Mouse (Mus musculus) forebrain, embryonic 12.5 days (tissue): ENCODE data around the gene Arl15. TPM values are rescaled to one million over a fixed set of nuclear protein-coding genes. Genes with fewer than 3 reads are reported as not detected.

Source experiments
- ATAC-seq: fragments of 200-750 bp; cut with Nextera tagmentation; 2 replicates; pipeline ENCODE4 v1.8.0; 2017; ENCODE audit warnings: moderate TSS enrichment; ENCODE audit not compliant: low FRiP score
- H3K27ac ChIP-seq: fragments of 300-500 bp; sonication (generic); 2 replicates; pipeline ENCODE4 v1.5.1; 2016; ENCODE audit warnings: mild to moderate bottlenecking
- H3K27me3 ChIP-seq: fragments of 300-500 bp; sonication (generic); 2 replicates; pipeline ENCODE4 v1.6.1; 2016; ENCODE audit warnings: mild to moderate bottlenecking
- H3K36me3 ChIP-seq: fragments of 300-500 bp; sonication (generic); replicated peaks from 2 replicates; pipeline ENCODE4 v1.6.1; 2016; ENCODE audit warnings: mild to moderate bottlenecking
- H3K4me1 ChIP-seq: fragments of 300-500 bp; sonication (generic); 2 replicates; pipeline ENCODE4 v1.6.1; 2016
- H3K4me2 ChIP-seq: fragments of 300-500 bp; sonication (generic); 2 replicates; pipeline ENCODE4 v1.6.1; 2016; ENCODE audit warnings: mild to moderate bottlenecking, moderate library complexity
- H3K4me3 ChIP-seq: fragments of 300-500 bp; sonication (generic); replicated peaks from 2 replicates; pipeline ENCODE4 v1.5.1; 2016; ENCODE audit warnings: mild to moderate bottlenecking
- H3K9ac ChIP-seq: fragments of 300-500 bp; sonication (generic); 2 replicates; pipeline ENCODE4 v1.6.1; 2016; ENCODE audit warnings: mild to moderate bottlenecking
- H3K9me3 ChIP-seq: fragments of 300-500 bp; sonication (generic); 2 replicates; pipeline ENCODE4 v1.6.1; 2016
- WGBS: fragments of 180-500 bp; shearing (Covaris S2); methylation state at CpG from one replicate; pipeline ENCODE4 v1.1.7; 2016; 5-methylcytosine and 5-hydroxymethylcytosine counted together
- polyA plus RNA-seq: library from polyadenylated mRNA; unstranded; fragments of >200 nt; fragmentation: Nextera tagmentation; extraction: Ambion mirVana; gene quantifications from 2 replicates; pipeline ENCODE4 v1.2.1, GENCODE M21; 2016

Gene Arl15
- polyA plus RNA-seq, 1 experiment from 2014 or later: 16.9 TPM

DNA sequence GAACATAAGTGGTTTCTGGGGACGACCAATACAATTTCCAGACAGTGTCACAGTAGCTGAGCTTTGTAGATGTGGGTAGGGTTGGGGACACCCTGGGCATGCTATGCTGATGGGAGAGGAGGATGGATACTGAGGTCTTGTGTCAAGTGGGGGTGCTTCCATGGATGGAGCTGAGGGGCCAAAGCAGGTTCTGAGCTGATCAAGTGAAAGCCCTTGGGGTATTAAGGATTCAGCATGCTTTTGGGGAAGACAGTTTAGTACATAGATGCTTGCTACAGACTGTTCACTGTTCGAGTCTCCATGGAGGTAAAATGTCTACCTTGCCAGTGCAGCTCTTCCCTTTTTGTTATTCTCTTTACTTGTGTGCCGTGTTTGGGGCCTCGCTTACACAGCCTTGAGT lies 59.8 kb downstream of the Arl15 start:
- H3K4me2 ChIP-seq: no peak overlapping the region
- H3K36me3 ChIP-seq: 0 out of 2 replicates have a peak, but pooled peaks cover 9% of the 10 kb centered on the region
- H3K4me1 ChIP-seq: peaks cover 6% of the 10 kb centered on the region
- ATAC-seq: no peak
- no peak overlapping the region for H3K27ac ChIP-seq
- WGBS: 92% methylated on average over 4 of the region's 4 CpGs
- no peaks in the 10 kb centered on the region for H3K27me3 ChIP-seq
- H3K4me3 ChIP-seq: no peak overlapping the region
- peaks cover 4% of the 10 kb centered on the region; the same call in 1 of the 2 replicates for H3K9me3 ChIP-seq
- no peak overlapping the region for H3K9ac ChIP-seq

DNA sequence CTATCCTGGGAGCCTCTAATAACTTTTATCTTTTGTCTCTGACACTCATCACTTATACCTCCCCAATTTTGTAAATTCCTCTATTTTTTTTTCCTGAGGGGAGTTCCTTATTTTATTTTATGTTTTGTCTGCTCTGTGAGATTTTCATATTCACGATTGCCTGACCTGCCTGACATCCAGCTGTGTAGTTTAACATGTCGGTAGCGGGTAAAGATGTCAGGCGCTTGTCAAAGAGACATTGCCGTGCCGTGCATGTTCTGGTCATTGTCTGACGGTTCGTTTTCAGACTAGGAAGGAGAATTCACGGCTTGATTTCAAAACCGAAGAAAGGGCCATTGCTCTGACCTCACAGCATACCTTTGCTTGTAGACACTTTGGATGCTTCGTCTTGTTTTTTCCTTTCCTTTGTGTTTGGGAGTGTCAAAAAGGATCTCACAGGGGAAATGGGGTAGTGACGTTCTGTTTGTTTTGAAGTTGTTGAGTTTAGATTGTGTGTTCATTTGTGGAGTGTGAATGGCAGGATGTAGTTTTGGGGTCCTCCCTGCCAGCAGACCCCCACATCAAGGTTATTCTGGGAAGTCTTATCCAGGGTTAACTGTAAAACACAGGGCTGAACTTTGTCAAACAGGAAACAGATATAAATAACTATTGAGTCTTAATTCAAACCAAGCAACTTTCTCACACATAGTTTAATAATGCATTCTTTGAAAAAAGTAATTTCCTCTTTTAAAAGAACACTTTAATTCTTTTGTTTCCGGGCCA lies 60.4 kb downstream of the Arl15 start:
- Histone ChIP-seq H3K4me1 (peaks cover 9% of the 10 kb centered on the region), H3K27ac (no peak overlapping the region), H3K4me3 (no peak overlapping the region), H3K27me3 (no peaks in the 10 kb centered on the region), H3K4me2 (no peak overlapping the region), H3K9ac (no peak overlapping the region), H3K36me3 (0 out of 2 replicates have a peak, but pooled peaks cover 3% of the 10 kb centered on the region), H3K9me3 (peaks cover under 1% of the 10 kb centered on the region; the same call in 1 of the 2 replicates)
- WGBS: 85% methylated on average over 13 of the region's 13 CpGs
- no peak for ATAC-seq

DNA sequence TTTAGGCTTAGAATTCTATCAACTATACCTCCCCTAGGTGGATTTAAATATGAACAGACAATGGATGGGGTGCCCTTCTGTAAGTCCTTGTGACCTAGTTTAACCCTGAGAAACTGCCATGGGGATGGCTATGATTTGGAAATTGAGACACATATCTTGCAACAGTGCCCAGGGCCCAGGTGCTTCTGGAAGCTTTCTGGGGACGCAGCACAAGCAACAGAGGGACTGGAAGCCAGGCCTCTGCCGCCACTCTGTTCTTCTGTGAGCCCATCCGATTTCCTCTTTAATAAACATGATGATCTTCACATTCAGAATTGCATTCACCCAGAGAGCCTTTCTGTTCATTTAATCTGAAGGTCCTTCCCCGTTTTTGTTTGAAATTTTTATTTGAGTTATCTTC lies 62.6 kb downstream of the Arl15 start:
- no peak for ATAC-seq
- 82% methylated on average over 4 of the region's 4 CpGs for WGBS
- Histone ChIP-seq H3K9ac (no peak overlapping the region), H3K4me3 (no peak overlapping the region), H3K27me3 (no peaks in the 10 kb centered on the region), H3K36me3 (no peaks in the 10 kb centered on the region), H3K4me2 (no peak overlapping the region), H3K9me3 (no peaks in the 10 kb centered on the region), H3K4me1 (peaks cover 15% of the 10 kb centered on the region), H3K27ac (no peak overlapping the region)

DNA sequence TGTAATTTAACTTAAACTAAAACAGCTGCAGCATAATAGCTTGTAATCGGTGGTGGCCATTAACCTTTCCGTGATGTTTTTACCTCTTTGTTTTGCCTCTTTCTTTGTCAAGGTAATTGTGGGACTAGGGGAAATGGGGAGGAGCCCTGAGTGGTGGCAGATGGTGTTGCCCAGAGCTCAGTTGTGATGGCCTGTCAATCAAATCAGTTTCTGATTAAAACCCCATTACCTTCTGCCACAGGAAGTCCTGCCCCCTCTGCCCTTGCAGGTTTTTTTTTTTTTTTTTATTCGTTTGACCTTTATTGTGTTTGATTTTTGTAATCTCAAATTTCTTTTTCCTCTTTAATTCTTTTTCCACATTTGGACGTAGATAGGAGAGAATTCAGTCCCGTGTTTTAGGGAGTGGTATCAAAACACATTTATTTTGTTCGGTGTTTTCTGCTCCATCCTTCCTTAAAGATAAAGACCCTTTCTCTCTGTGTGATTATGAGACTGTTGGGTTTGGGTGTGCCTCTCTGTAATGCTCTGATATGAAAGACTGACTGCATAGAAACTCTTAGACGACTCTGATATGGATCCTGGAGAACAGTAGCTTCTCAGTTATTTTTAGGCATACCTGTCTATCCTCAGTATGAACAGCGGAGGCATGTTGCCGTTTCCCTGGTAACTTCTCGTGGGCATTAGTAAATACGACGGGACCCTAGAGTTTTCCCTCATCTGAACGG lies 64.5 kb downstream of the Arl15 start:
- no peak overlapping the region for H3K9ac ChIP-seq
- H3K27ac ChIP-seq: no peak overlapping the region
- ATAC-seq: peak; percentile 81
- no peaks in the 10 kb centered on the region for H3K9me3 ChIP-seq
- peaks cover 17% of the 10 kb centered on the region for H3K4me1 ChIP-seq
- 68% methylated on average over 13 of the region's 13 CpGs for WGBS
- H3K4me3 ChIP-seq: no peak overlapping the region
- H3K4me2 ChIP-seq: no peak overlapping the region
- no peaks in the 10 kb centered on the region for H3K36me3 ChIP-seq
- no peaks in the 10 kb centered on the region for H3K27me3 ChIP-seq

DNA sequence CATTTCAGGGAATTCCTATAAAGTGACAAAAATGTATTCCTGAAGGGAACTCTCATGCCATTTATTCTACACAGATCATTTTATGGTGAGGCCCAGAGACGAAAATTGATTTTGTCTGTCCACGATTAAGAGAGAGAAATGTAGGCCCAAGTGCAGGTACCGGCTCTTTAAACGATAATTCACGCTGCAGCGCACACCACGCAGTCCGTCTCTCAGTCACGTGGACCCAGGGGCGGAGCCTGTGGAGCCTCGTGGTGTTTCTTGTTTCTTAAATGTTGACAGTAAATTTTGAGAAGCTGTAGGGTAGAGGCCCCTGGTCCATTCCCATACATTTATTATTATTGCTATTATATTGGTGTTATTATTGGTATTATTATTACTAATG lies 65.1 kb downstream of the Arl15 start:
- H3K4me1 ChIP-seq: peaks cover 19% of the 10 kb centered on the region
- no peak for ATAC-seq
- H3K27me3 ChIP-seq: no peaks in the 10 kb centered on the region
- H3K9me3 ChIP-seq: no peaks in the 10 kb centered on the region
- no peak overlapping the region for H3K9ac ChIP-seq
- H3K27ac ChIP-seq: no peak overlapping the region
- 75% methylated on average over 11 of the region's 11 CpGs for WGBS
- H3K4me2 ChIP-seq: no peak overlapping the region
- H3K4me3 ChIP-seq: no peak overlapping the region
- H3K36me3 ChIP-seq: no peaks in the 10 kb centered on the region

DNA sequence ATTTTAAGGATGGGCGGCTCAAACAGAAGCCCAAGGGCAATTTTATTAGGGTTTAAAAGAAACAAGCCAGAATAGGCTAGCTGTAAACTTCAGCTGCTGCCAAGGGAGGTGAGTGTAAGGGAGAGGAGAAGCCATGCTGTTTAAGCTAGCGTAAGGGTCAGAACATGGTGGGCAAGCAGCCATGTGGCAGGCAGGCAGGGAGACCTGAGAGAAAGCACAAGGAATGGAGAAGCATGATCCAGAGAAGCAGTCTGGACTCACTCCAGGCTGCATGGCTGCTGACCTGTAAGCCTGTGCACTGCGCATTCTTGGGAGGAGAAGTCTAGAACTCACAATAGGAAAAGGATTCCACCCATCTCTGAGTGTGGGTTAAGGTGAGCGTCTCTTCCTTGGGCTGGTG lies 66.5 kb downstream of the Arl15 start:
- ATAC-seq: no peak
- WGBS: 81% methylated on average over 4 of the region's 4 CpGs
- no peak overlapping the region for H3K27ac ChIP-seq

DNA sequence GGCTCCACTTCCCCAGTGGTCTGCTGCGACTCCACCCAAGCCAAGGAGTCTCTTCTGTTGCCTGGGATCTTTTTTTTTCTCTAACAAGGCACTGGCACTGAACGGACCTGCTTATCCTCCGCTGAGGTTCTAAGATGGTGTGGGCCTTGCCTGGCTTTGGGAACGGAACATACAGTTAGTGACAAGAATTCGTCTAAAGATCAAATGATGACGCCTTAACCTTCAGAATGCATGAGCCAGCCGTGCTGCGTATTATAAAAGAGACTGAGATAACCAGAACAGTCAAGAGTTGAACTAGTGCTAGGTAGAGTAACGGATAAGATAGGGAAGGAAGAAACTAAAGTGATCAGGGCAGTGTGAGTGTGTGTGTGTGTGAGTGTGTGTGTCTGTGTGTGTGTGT lies 66.9 kb downstream of the Arl15 start:
- H3K9ac ChIP-seq: no peak overlapping the region
- H3K27me3 ChIP-seq: no peaks in the 10 kb centered on the region
- no peak overlapping the region for H3K4me2 ChIP-seq
- H3K4me1 ChIP-seq: peaks cover 23% of the 10 kb centered on the region
- 91% methylated on average over 9 of the region's 9 CpGs for WGBS
- H3K4me3 ChIP-seq: no peak overlapping the region
- H3K9me3 ChIP-seq: no peaks in the 10 kb centered on the region
- ATAC-seq: no peak
- H3K27ac ChIP-seq: no peak overlapping the region
- H3K36me3 ChIP-seq: no peaks in the 10 kb centered on the region

More for the DNA sequence above, 66.5 kb downstream of the Arl15 start:
- Histone ChIP-seq H3K9me3 (no peaks in the 10 kb centered on the region), H3K9ac (no peak overlapping the region), H3K4me3 (no peak overlapping the region), H3K36me3 (no peaks in the 10 kb centered on the region), H3K27me3 (no peaks in the 10 kb centered on the region), H3K4me1 (peaks cover 23% of the 10 kb centered on the region), H3K4me2 (no peak overlapping the region)

DNA sequence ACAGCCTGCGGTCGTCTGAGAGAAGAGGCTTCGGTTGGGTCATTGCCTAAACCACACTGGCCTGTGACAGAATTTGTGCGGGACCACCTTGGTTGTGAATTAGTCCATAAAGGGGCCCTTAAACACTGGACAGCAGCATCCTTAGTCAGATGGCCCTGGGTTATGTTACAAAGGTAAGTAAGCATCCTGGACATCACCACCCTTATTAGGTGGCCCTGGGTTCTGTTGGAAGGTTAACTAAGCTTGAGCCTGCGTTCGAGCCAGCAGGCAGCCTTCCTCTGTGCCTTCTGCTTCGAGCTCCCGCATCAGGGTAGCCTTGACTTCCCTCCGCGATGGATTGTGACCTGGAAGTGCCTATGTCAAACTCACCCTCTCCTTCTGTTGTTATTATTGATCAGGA lies 68.6 kb downstream of the Arl15 start:
- H3K9me3 ChIP-seq: no peaks in the 10 kb centered on the region
- H3K36me3 ChIP-seq: no peaks in the 10 kb centered on the region
- H3K4me2 ChIP-seq: no peak overlapping the region
- H3K27ac ChIP-seq: no peak overlapping the region
- ATAC-seq: no peak
- H3K9ac ChIP-seq: no peak overlapping the region
- WGBS: 90% methylated on average over 10 of the region's 10 CpGs
- peaks cover 23% of the 10 kb centered on the region for H3K4me1 ChIP-seq
- no peak overlapping the region for H3K4me3 ChIP-seq
- H3K27me3 ChIP-seq: no peaks in the 10 kb centered on the region

DNA sequence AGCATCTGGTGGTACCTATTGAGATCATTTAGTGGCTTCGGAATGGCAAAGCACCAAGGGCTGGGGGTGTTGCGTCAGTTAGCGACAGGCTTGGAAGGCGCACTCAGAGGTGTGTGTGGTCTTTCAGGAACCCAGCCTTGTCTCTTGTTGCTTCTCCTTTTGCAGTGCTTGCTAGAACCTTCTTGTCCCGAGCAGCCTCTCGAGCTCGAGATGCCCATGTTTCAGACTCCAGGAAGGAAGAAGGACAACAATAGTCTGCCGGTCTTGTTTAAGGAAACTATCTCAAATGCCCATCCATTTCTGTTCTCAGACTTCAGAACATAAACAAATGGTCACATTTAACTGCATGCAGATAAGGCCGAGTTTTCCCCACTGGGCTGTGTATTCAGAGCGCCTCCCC lies 69.4 kb downstream of the Arl15 start:
- H3K27ac ChIP-seq: no peak overlapping the region
- H3K27me3 ChIP-seq: no peaks in the 10 kb centered on the region
- WGBS: 89% methylated on average over 10 of the region's 10 CpGs
- H3K4me3 ChIP-seq: no peak overlapping the region
- no peaks in the 10 kb centered on the region for H3K36me3 ChIP-seq
- H3K4me2 ChIP-seq: no peak overlapping the region
- peaks cover 20% of the 10 kb centered on the region for H3K4me1 ChIP-seq
- no peak overlapping the region for H3K9ac ChIP-seq
- H3K9me3 ChIP-seq: no peaks in the 10 kb centered on the region
- no peak for ATAC-seq

DNA sequence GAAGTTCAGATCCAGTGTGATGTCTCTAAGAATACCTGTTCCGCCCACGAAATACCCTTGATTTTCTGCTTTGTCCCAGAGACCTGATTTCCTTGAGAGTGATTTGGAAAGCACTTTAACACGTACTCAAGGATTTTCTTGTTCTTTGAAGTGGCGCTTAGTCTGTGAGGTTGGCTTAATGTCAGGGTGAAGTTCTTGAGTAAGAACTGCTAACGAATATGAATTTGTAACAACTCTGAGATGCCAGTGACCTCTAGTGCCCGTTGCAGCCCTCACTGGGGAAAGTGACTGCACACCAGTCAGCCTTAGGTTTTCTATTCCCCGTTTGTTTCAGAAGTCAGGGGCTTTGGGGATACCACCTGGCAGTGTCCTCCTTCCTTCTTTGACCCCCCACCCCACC lies 70.0 kb downstream of the Arl15 start:
- no peak overlapping the region for H3K4me2 ChIP-seq
- H3K9ac ChIP-seq: no peak overlapping the region
- ATAC-seq: no peak
- H3K4me3 ChIP-seq: no peak overlapping the region
- H3K36me3 ChIP-seq: no peaks in the 10 kb centered on the region
- peaks cover 16% of the 10 kb centered on the region for H3K4me1 ChIP-seq
- H3K27me3 ChIP-seq: no peaks in the 10 kb centered on the region
- H3K9me3 ChIP-seq: no peaks in the 10 kb centered on the region
- 63% methylated on average over 7 of the region's 7 CpGs for WGBS
- H3K27ac ChIP-seq: no peak overlapping the region

DNA sequence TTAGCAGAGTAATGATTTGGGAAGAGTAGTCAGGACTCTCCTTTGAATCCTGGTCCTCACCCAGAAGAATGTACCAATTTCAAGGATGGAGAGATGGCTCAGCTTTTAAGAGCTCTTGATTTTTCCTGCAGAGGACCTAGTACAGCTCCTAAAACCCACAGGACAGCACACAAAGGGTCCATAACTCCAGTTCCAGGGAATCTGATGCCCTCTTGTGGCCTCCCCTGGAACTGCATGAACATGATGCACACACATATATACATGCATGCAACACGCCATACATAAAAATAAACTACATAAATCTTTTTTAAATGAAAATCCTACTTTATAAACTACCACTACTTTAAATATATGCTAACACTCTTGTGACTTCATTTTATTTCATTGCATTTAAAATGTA lies 70.6 kb downstream of the Arl15 start:
- ATAC-seq: peak; percentile 51; the same call in 1 of the 2 replicates
- Histone ChIP-seq H3K4me1 (0 out of 2 replicates have a peak, but pooled peaks cover 14% of the 10 kb centered on the region), H3K27ac (no peak overlapping the region), H3K4me3 (no peak overlapping the region), H3K9ac (no peak overlapping the region), H3K27me3 (no peaks in the 10 kb centered on the region), H3K4me2 (no peak overlapping the region), H3K36me3 (no peaks in the 10 kb centered on the region), H3K9me3 (no peaks in the 10 kb centered on the region)
- 59% methylated on average over 1 of the region's 1 CpGs for WGBS

DNA sequence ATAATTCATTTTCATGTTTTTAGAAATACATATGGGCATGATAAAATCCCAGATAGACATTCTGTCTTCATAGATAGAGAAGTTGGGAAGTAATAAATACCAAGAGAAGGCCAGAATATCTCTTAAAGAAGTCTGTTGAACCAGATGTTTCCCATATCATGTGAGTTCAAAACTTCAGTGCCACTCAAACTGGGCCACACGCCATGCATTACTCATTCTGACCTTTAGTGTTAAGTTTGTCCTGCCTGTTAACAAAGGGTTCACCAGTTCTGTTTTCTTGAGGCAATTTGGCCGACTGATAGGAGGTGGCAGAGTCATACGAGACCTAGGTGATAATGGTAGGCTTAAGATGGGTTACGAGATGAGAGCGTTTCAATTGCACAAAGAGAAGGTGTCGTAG lies 71.1 kb downstream of the Arl15 start:
- Histone ChIP-seq H3K27ac (no peak overlapping the region), H3K9me3 (no peaks in the 10 kb centered on the region), H3K4me2 (no peak overlapping the region), H3K4me1 (0 out of 2 replicates have a peak, but pooled peaks cover 14% of the 10 kb centered on the region), H3K36me3 (no peaks in the 10 kb centered on the region), H3K27me3 (no peaks in the 10 kb centered on the region), H3K9ac (no peak overlapping the region), H3K4me3 (no peak overlapping the region)
- 75% methylated on average over 6 of the region's 6 CpGs for WGBS
- ATAC-seq: no peak

DNA sequence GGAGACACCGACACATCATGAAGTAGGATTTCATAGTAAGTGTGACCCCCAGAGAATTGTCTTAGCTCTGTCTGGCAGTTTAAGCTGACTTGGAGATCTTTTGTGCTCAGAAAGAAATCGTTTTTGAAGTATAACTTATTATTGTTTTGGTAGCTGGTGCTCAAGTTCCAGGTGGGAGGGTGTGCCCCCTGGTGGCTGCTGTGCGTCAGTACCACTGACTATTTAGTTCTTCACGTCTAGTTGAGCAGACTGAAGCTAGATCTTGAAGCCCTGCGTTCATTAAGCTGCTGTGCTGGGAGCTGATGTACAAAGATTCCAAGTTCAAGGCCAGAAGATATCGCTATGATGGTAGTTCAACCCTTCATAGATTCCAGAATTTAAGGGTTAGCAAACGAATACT lies 71.5 kb downstream of the Arl15 start:
- peaks cover 14% of the 10 kb centered on the region; the same call in 1 of the 2 replicates for H3K4me1 ChIP-seq
- no peak overlapping the region for H3K27ac ChIP-seq
- no peaks in the 10 kb centered on the region for H3K9me3 ChIP-seq
- H3K27me3 ChIP-seq: no peaks in the 10 kb centered on the region
- no peak overlapping the region for H3K4me2 ChIP-seq
- H3K9ac ChIP-seq: no peak overlapping the region
- WGBS: 41% methylated on average over 7 of the region's 7 CpGs
- H3K36me3 ChIP-seq: no peaks in the 10 kb centered on the region
- no peak overlapping the region for H3K4me3 ChIP-seq
- ATAC-seq: no peak
